ENCODE assay signal across 11 mouse cellular contexts in genomic region chr6:117071311-117071710, GRCm38 (mm10).
A peak's percentile ranks its signal among the peaks of the same experiment; 100 is the strongest.
DNase-seq lines count a peak whose midpoint lies in the region; ATAC-seq and TF ChIP-seq lines count a peak whose summit lies in the region.
"Had no signal": no experiment of that assay in that cellular context is flagged by ENCODE, and none has a peak within 500 bp of the region (broad histone marks: within the 10 kb centered on the region; RNA-seq: fewer than 3 reads in every experiment).

No protein-coding gene starts in this region.

- no peaks in the 10 kb centered on the region for H3K4me1 ChIP-seq in heart, embryonic 12.5 days (replicated peaks)
- peaks cover 16% of the 10 kb centered on the region for H3K4me1 ChIP-seq in embryonic fibroblast, embryonic 13.5 days (ENCODE audit: control insufficient read depth, insufficient read depth, low read length)
- peaks cover 5% of the 10 kb centered on the region for H3K4me1 ChIP-seq in olfactory bulb, adult 2 months (ENCODE audit: control insufficient read depth, insufficient read depth, low read length)
- H3K4me1 ChIP-seq: liver, embryonic 13.5 days had no signal

- no peak overlapping the region for H3K4me3 ChIP-seq in heart, embryonic 12.5 days
- H3K4me3 ChIP-seq in embryonic fibroblast, embryonic 13.5 days (ENCODE audit: insufficient read depth, low read length): no peak overlapping the region
- no peak overlapping the region for H3K4me3 ChIP-seq in olfactory bulb, adult 2 months (ENCODE audit: insufficient read depth, low read depth, low read length)
- H3K4me3 ChIP-seq: liver, embryonic 13.5 days had no signal

- no peak for TF ChIP-seq CTCF in embryonic fibroblast, embryonic 13.5 days (IDR thresholded peaks at IDR 0.05; ENCODE audit: borderline replicate concordance, insufficient read depth, low read length)
- no peak for TF ChIP-seq CTCF in olfactory bulb, adult 2 months (IDR thresholded peaks at IDR 0.05; ENCODE audit: insufficient read depth, low read depth, low read length)

- no peak overlapping the region for H3K9ac ChIP-seq in heart, embryonic 12.5 days
- H3K9ac ChIP-seq: liver, embryonic 13.5 days had no signal

- H3K36me3 ChIP-seq in heart, embryonic 12.5 days: no peaks in the 10 kb centered on the region
- H3K36me3 ChIP-seq: liver, embryonic 13.5 days had no signal

- peaks cover 9% of the 10 kb centered on the region; the same call in 1 of the 2 replicates for H3K27me3 ChIP-seq in heart, embryonic 12.5 days (replicated peaks)
- H3K27me3 ChIP-seq: liver, embryonic 13.5 days had no signal

- 64% methylated on average over 6 of the region's 6 CpGs for WGBS in heart, embryonic 12.5 days
- WGBS in olfactory bulb, adult 2 months: 55% methylated on average over 6 of the region's 6 CpGs

- no peak overlapping the region for H3K4me2 ChIP-seq in heart, embryonic 12.5 days
- H3K4me2 ChIP-seq: liver, embryonic 13.5 days had no signal

- ATAC-seq in heart, embryonic 12.5 days (ENCODE audit: insufficient number of reproducible peaks, low FRiP score): no peak
- ATAC-seq in megakaryocyte progenitor cell, adult 5-6 weeks (replicated peaks; ENCODE audit: poor library complexity): no peak
- ATAC-seq: CD4-positive, CD25-positive, alpha-beta regulatory T cell, adult 4 months had no signal

- TF ChIP-seq POLR2A in embryonic fibroblast, embryonic 13.5 days (IDR thresholded peaks at IDR 0.05; ENCODE audit: low read depth, low read length): no peak
- no peak for TF ChIP-seq POLR2A in olfactory bulb, adult 2 months (IDR thresholded peaks at IDR 0.05; ENCODE audit: insufficient read depth, low read depth, low read length)

- DNase-seq in heart, adult 18-20 months: peak; percentile 15 to 17
- DNase-seq in layer of hippocampus, adult 8-10 months (ENCODE audit: low spot score in 2 of 2): peak; percentile 76 to 81
- DNase-seq in Muller cell, postnatal 12 days (ENCODE audit: inconsistent ontology term): no peak
- DNase-seq in testis, postnatal 14 days (ENCODE audit: low spot score): no peak
- DNase-seq: cerebellum, postnatal 36 days; liver, embryonic 13.5 days had no signal

- no peaks in the 10 kb centered on the region for H3K9me3 ChIP-seq in heart, embryonic 12.5 days (replicated peaks)
- H3K9me3 ChIP-seq: liver, embryonic 13.5 days had no signal

- H3K27ac ChIP-seq in heart, embryonic 12.5 days (ENCODE audit: poor library complexity, severe bottlenecking): no peak overlapping the region
- peak overlapping the region; percentile 42; the same call in 1 of the 2 replicates for H3K27ac ChIP-seq in embryonic fibroblast, embryonic 13.5 days (ENCODE audit: insufficient read depth, low read length)
- peak overlapping the region; percentile 67 for H3K27ac ChIP-seq in olfactory bulb, adult 2 months (ENCODE audit: insufficient read depth, low read depth, low read length)
- H3K27ac ChIP-seq: liver, embryonic 13.5 days had no signal

Comparison
In these comparisons a context has a peak if more than half of its experiments do, and no peak if none do; other contexts are left out.
1. DNase-seq: peak in heart, adult 18-20 months (2 of 2) and layer of hippocampus, adult 8-10 months (2 of 2); none in Muller cell, postnatal 12 days (single experiment) and testis, postnatal 14 days (single experiment).